In the genomic region with DNA sequence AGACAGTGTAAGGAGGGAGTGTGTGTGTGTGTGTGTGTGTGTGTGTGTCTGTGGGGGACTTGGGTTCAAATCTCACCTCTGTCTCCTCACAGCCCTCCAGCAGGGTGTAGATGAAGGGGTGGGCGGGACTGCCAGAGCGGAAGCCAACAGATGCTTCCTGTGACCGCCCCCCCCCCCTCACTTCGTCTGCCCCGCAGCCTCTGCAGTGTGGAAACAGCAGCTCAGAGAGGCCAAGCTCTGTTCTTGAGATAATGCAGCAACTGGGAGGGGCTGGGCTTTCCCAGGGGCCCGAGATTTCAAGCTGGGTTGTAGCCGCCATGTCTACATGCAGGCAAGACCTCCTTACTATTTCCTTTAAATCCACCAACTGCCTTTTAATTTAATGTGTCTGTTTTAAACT, we compare ENCODE assay signal across 12 mouse cellular contexts. TPM values are rescaled to one million over a fixed set of nuclear protein-coding genes. Genes with fewer than 3 reads are reported as not detected.
DNase-seq lines count a peak whose midpoint lies in the region; ATAC-seq and TF ChIP-seq lines count a peak whose summit lies in the region.
"Had no signal": no experiment of that assay in that cellular context is flagged by ENCODE, and none has a peak within 500 bp of the region (broad histone marks: within the 10 kb centered on the region; RNA-seq: fewer than 3 reads in every experiment).

No protein-coding gene starts in this region.

- H3K9ac ChIP-seq in ES-Bruce4 (ENCODE audit: low read depth, poor library complexity, severe bottlenecking), result 0 out of 2 replicates have a peak overlapping the region, but pooled peaks have one; percentile 8
- H3K9ac ChIP-seq in intestine, postnatal 0 days (ENCODE audit: low read depth, low read length), result no peak overlapping the region
- H3K9ac ChIP-seq: embryonic facial prominence, embryonic 13.5 days had no signal

- peaks cover 4% of the 10 kb centered on the region for H3K4me1 ChIP-seq in ES-Bruce4 (ENCODE audit: control insufficient read depth, insufficient read depth, low read length)
- no peaks in the 10 kb centered on the region for H3K4me1 ChIP-seq in intestine, postnatal 0 days (replicated peaks; ENCODE audit: control insufficient read depth, insufficient read depth, low read length)

- H3K4me2 ChIP-seq in intestine, postnatal 0 days (replicated peaks; ENCODE audit: low read depth), result no peak overlapping the region
- H3K4me2 ChIP-seq: embryonic facial prominence, embryonic 13.5 days had no signal

- TF ChIP-seq POLR2A in ES-Bruce4 (IDR thresholded peaks at IDR 0.05; ENCODE audit: insufficient read depth, low read length), result no peak

- 27% methylated on average over 7 of the region's 7 CpGs for WGBS in intestine, postnatal 0 days

- TF ChIP-seq CTCF in ES-Bruce4 (IDR thresholded peaks at IDR 0.05; ENCODE audit: low read depth, low read length), result no peak
- no peak for TF ChIP-seq CTCF in intestine, postnatal 0 days (IDR thresholded peaks at IDR 0.05; ENCODE audit: low read depth)

- no peaks in the 10 kb centered on the region for H3K9me3 ChIP-seq in ES-Bruce4 (replicated peaks; ENCODE audit: control insufficient read depth, insufficient read depth, low read length, poor library complexity, severe bottlenecking)
- H3K9me3 ChIP-seq in intestine, postnatal 0 days (ENCODE audit: control insufficient read depth), result no peaks in the 10 kb centered on the region
- H3K9me3 ChIP-seq: embryonic facial prominence, embryonic 13.5 days had no signal

- TF ChIP-seq EP300 in ES-Bruce4 (IDR thresholded peaks at IDR 0.05; ENCODE audit: insufficient read depth, low read depth, low read length), result no peak

- peak overlapping the region; percentile 3; the same call in 1 of the 2 replicates for H3K4me3 ChIP-seq in ES-Bruce4 (ENCODE audit: low read depth, low read length)
- no peak overlapping the region for H3K4me3 ChIP-seq in intestine, postnatal 0 days (ENCODE audit: low read depth, low read length)
- H3K4me3 ChIP-seq: embryonic facial prominence, embryonic 13.5 days had no signal

- no peak for ATAC-seq in intestine, postnatal 0 days

- DNase-seq in embryo, embryonic 11 days, result peak; percentile 33
- no peak for DNase-seq in embryo, embryonic 10.5 days (ENCODE audit: low spot score)
- DNase-seq in induced T-regulatory cell, adult 2 months (ENCODE audit: low read depth), result peak; percentile 85
- peak; percentile 76 for DNase-seq in splenic B cell, adult 2 months (ENCODE audit: low read depth, low spot score)
- DNase-seq in cerebellum, postnatal 4 days (ENCODE audit: low spot score in 2 of 2), result no peak
- no peak for DNase-seq in natural killer cell, adult 2 months (ENCODE audit: low spot score in 2 of 2)
- DNase-seq: cerebellum, adult 11 months; heart, postnatal 10 days had no signal

- no peaks in the 10 kb centered on the region for H3K36me3 ChIP-seq in ES-Bruce4 (ENCODE audit: control insufficient read depth, insufficient read depth, low read length, poor library complexity, severe bottlenecking)
- H3K36me3 ChIP-seq in splenic B cell, adult 2 months (ENCODE audit: control insufficient read depth, insufficient read depth, low read length, poor library complexity, severe bottlenecking), result peaks cover 2% of the 10 kb centered on the region; the same call in 1 of the 2 replicates
- no peaks in the 10 kb centered on the region for H3K36me3 ChIP-seq in intestine, postnatal 0 days (ENCODE audit: control insufficient read depth, insufficient read depth)
- H3K36me3 ChIP-seq: embryonic facial prominence, embryonic 13.5 days had no signal

- H3K27ac ChIP-seq in ES-Bruce4 (ENCODE audit: insufficient read depth, low read length), result no peak overlapping the region
- H3K27ac ChIP-seq in intestine, postnatal 0 days (ENCODE audit: low read depth, low read length), result no peak overlapping the region
- H3K27ac ChIP-seq: embryonic facial prominence, embryonic 13.5 days; kidney, postnatal 0 days had no signal

- H3K27me3 ChIP-seq in ES-Bruce4 (ENCODE audit: control insufficient read depth, insufficient read depth, low read length, poor library complexity, severe bottlenecking), result no peaks in the 10 kb centered on the region
- no peaks in the 10 kb centered on the region for H3K27me3 ChIP-seq in splenic B cell, adult 2 months (ENCODE audit: control insufficient read depth, insufficient read depth, low read length, poor library complexity, severe bottlenecking)
- no peaks in the 10 kb centered on the region for H3K27me3 ChIP-seq in intestine, postnatal 0 days (replicated peaks; ENCODE audit: control insufficient read depth, insufficient read depth, low read length)
- H3K27me3 ChIP-seq: embryonic facial prominence, embryonic 13.5 days had no signal

RNA-seq across cellular contexts. Expression of a gene that starts 2.3 kb away (rescaled TPM):
- polyA plus RNA-seq in ES-Bruce4 (2011; ENCODE audit: insufficient read depth, insufficient read length, low read depth, missing spikeins), result 30.2 and 35.4 TPM in 2 replicates
- polyA plus RNA-seq in intestine, postnatal 0 days (2015; fragmentation: Nextera tagmentation; extraction: Ambion mirVana), result 25.7 and 27.7 TPM in 2 replicates

RNA-seq across cellular contexts. Expression of a gene that starts 33.5 kb away (rescaled TPM):
- 1.9 and 2.4 TPM in 2 replicates for polyA plus RNA-seq in ES-Bruce4 (2011; ENCODE audit: insufficient read depth, insufficient read length, low read depth, missing spikeins)
- not detected in 2 replicates for polyA plus RNA-seq in intestine, postnatal 0 days (2015; fragmentation: Nextera tagmentation; extraction: Ambion mirVana)

Comparison
In these comparisons a context has a peak if more than half of its experiments do, and no peak if none do; other contexts are left out.
1. DNase-seq: peak in embryo, embryonic 11 days (single experiment), induced T-regulatory cell, adult 2 months (single experiment) and splenic B cell, adult 2 months (single experiment); none in embryo, embryonic 10.5 days (single experiment), cerebellum, postnatal 4 days (0 of 2) and natural killer cell, adult 2 months (0 of 2).